Mouse (Mus musculus) olfactory bulb, adult 2 months (tissue): ENCODE measurements around the gene Timp2. TPM values are rescaled to one million over a fixed set of nuclear protein-coding genes. Genes with fewer than 3 reads are reported as not detected.

Experiments used
- H3K27ac ChIP-seq: fragments of 200-500 bp; 2 replicates; pipeline ENCODE4 v1.5.1; 2012; ENCODE audit warnings: low read depth, low read length; ENCODE audit not compliant: insufficient read depth
- H3K4me1 ChIP-seq: fragments of 200-500 bp; 2 replicates; pipeline ENCODE4 v1.6.1; 2012; ENCODE audit warnings: low read length; ENCODE audit not compliant: control insufficient read depth, insufficient read depth
- H3K4me3 ChIP-seq: fragments of 200-500 bp; 2 replicates; pipeline ENCODE4 v1.5.1; 2012; ENCODE audit warnings: mild to moderate bottlenecking, low read depth, low read length, moderate library complexity; ENCODE audit not compliant: insufficient read depth
- CTCF ChIP-seq: fragments of 200-500 bp; IDR thresholded peaks from 2 replicates; pipeline ENCODE4 v1.5.1; 2012; ENCODE audit warnings: low read depth, mild to moderate bottlenecking, low read length, moderate library complexity; ENCODE audit not compliant: insufficient read depth
- POLR2A ChIP-seq: fragments of 200-500 bp; IDR thresholded peaks from 2 replicates; pipeline ENCODE4 v1.6.1; 2012; ENCODE audit warnings: mild to moderate bottlenecking, low read depth, low read length, moderate library complexity; ENCODE audit not compliant: insufficient read depth
- WGBS: fragments of 180-500 bp; shearing (Covaris S2); methylation state at CpG from one replicate; pipeline ENCODE4 v1.1.7; 2018; 5-methylcytosine and 5-hydroxymethylcytosine counted together
- polyA plus RNA-seq: library from polyadenylated mRNA; stranded (reverse); fragments of >200 nt; gene quantifications from 2 replicates; pipeline ENCODE4 v1.2.4, GENCODE M21; 2012; ENCODE audit warnings: low replicate concordance; ENCODE audit not compliant: missing spikeins, insufficient read depth, insufficient read length

The Timp2 gene
- polyA plus RNA-seq, 1 experiment, result 441 TPM

- no peak overlapping the region for H3K4me3 ChIP-seq
- no peak overlapping the region for H3K27ac ChIP-seq
- whole genome bisulfite sequencing, result 70% methylated on average over 7 of the region's 7 CpGs
- peaks cover 31% of the 10 kb centered on the region for H3K4me1 ChIP-seq
- TF ChIP-seq POLR2A, result no peak
- TF ChIP-seq CTCF, result no peak
Measured at GRCm38 (mm10) chr11:118276328-118276727, 79.2 kb downstream of the Timp2 start.

DNA sequence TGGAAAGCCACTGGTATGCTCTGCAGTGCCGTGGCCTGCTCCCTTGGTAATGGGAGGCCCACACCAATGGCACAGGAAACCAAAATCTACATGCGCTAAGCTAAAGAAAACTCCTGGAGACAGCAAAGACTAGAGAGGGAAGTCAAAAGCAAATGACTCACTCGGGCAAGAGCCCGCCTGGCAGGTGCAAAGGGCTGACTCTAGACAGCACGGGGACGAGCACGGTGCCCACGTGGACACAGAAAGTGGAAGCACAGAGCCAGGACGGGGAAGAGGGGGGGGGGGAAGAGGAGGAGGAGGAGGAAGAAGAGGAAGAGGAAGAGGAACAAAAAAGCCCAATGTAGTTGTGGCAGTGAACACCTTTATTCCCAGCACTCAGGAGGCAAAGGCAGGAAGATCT, 80.4 kb downstream of the Timp2 start:
- TF ChIP-seq POLR2A, result no peak
- Histone ChIP-seq H3K4me3 (no peak overlapping the region), H3K4me1 (peaks cover 31% of the 10 kb centered on the region), H3K27ac (no peak overlapping the region)
- 75% methylated on average over 9 of the region's 9 CpGs for WGBS

DNA sequence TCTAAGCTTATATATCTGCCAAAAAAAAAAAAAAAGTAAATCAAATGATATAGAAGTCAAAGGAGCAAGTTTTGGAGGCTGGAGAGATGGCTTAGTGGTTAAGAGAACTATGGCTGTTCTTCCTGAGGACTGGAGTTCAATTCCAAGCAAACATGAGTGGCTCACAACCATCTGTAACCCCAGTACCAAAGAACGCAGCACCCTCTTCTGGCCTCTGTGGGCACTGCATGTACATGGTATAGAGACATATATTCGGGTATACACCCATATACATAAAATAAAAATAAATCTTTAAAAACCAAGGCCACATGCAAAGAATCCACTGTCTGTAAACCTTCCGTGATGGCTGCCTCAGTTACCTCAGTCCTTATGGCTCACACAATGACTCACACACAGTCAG, 85.7 kb downstream of the Timp2 start:
- WGBS, result 92% methylated on average over 3 of the region's 3 CpGs
- TF ChIP-seq CTCF (no peak), POLR2A (no peak)

DNA sequence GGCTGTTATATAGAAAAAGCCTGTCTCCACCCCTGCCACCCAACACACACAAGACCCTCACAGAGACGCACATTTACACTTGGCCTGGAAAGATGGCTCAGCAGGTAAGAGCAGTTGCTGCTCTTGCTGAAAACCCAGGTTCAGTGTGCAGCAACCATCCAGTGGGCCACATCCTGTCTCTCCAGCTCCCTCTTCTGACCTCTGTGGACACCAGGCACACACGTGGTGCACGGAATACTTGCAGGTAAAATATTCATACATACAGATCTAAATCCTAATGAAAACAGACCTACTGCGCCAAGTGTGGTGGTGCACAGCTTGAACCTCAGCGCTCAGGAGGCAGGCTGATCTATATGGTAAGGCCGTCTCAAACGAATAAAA, 88.9 kb downstream of the Timp2 start:
- WGBS, result 89% methylated on average over 7 of the region's 7 CpGs
- Histone ChIP-seq H3K4me3 (no peak overlapping the region), H3K4me1 (peaks cover 27% of the 10 kb centered on the region), H3K27ac (no peak overlapping the region)
- TF ChIP-seq CTCF, result no peak
- TF ChIP-seq POLR2A, result no peak

More for the DNA sequence above, 85.7 kb downstream of the Timp2 start:
- H3K4me3 ChIP-seq, result no peak overlapping the region
- H3K4me1 ChIP-seq, result peaks cover 7% of the 10 kb centered on the region
- no peak overlapping the region for H3K27ac ChIP-seq

GRCm38 (mm10) chr11:118266044-118266665, 89.4 kb downstream of the Timp2 start:
- 83% methylated on average over 10 of the region's 10 CpGs for WGBS
- TF ChIP-seq POLR2A (no peak), CTCF (no peak)
- Histone ChIP-seq H3K4me1 (peaks cover 29% of the 10 kb centered on the region), H3K4me3 (no peak overlapping the region), H3K27ac (no peak overlapping the region)

DNA sequence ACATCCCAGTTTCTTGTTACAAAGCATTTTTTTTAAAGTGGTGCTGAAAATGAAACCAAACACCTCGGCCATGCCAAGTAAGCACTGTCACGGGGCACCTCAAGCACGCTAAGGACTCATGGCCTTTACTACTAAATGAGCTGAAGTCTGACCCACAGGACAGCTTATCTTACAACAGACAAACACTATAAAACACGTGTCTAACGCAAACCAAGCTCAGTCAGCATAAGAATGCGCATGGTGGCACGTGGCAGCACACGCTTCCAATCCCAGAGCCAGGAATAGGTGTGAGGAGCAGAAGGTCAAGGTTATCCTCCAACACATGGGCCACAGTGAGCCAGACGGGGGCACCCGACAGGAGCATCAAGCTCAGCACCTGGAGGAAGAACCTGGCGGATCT, 89.9 kb downstream of the Timp2 start:
- Histone ChIP-seq H3K4me3 (no peak overlapping the region), H3K27ac (no peak overlapping the region), H3K4me1 (peaks cover 33% of the 10 kb centered on the region)
- 87% methylated on average over 11 of the region's 11 CpGs for WGBS
- TF ChIP-seq POLR2A (no peak), CTCF (no peak)

DNA sequence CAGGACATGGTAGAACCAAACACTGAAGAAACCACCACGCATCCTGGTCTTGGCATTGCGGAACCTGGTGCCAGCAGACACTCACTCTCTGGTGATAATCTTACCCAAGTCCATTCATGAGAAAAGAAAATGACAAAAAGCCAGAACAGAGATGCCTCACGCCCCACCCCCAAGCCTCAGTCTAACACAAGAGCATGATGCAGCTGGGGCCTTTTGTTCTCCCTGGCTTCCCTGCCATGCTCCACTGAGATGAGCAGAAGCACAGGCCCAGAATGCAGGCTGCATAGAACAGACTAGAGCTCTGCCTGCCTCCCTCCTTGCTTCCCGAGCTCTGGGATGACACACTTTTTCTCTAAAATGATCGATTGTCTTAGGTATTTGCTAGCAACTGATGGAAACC, 92.4 kb downstream of the Timp2 start:
- Histone ChIP-seq H3K27ac (peak overlapping the region; percentile 51), H3K4me3 (no peak overlapping the region), H3K4me1 (peaks cover 35% of the 10 kb centered on the region)
- 59% methylated on average over 5 of the region's 5 CpGs for WGBS
- no peak for TF ChIP-seq CTCF
- no peak for TF ChIP-seq POLR2A

DNA sequence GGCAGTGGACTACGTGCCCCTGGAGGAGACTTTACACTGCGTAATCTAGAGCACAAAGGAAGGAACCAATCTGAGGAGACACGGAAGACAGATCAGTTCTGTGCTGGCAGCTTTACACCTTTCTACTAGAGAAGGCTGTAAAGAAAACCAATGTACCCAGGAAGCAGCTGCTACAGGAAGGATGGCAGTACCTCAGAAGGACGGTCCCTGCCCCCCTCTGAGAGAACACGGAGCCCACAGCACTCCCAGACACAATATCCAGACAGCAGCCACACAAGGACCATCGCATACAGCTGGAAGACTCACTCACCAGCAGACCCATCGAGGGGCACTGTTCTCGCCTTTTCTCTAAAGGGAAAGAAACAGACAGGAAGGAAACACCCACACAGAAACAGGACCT, 95.5 kb downstream of the Timp2 start:
- peaks cover 33% of the 10 kb centered on the region for H3K4me1 ChIP-seq
- 68% methylated on average over 8 of the region's 8 CpGs for WGBS
- no peak overlapping the region for H3K27ac ChIP-seq
- H3K4me3 ChIP-seq, result no peak overlapping the region
- TF ChIP-seq CTCF, result no peak
- TF ChIP-seq POLR2A, result no peak

DNA sequence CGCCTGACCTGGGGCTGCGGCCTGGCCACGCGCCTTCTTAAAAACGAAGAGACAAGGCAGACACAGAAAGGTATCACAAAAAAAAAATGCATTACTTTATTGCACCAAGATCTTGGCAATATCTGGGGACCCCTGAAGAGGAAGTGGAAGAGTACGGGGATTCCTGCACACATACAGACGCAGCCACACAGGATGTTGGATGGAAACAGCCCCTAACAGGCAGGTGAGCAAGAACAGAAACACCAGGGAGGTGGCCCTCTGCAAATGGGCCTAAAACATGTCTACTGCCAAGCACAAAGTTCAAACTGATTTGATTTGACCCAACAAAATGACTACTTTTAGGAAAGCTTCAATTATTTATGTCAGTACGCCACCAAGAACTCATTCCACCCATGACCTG, 96.0 kb downstream of the Timp2 start:
- peaks cover 32% of the 10 kb centered on the region for H3K4me1 ChIP-seq
- WGBS, result 95% methylated on average over 8 of the region's 8 CpGs
- H3K27ac ChIP-seq, result no peak overlapping the region
- no peak overlapping the region for H3K4me3 ChIP-seq
- TF ChIP-seq CTCF (no peak), POLR2A (no peak)

DNA sequence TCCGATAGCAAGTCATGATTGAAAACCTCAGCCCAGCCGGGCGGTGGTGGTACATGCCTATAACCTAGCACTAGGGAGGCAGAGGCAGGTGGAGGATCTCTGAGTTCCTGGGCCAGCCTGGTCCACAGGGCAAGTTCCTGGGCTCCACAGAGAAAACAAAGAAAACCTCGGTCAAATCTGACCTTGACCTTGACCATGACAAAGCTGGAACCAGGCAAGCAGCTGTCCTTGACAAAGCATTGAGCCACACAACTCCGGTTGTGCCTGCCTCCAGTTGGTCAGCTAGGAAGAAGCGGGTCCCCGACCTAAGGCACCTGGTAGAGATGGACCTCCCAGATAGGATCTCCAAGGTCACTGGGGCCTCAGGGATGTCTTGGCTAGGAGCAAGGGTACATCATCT, 99.2 kb downstream of the Timp2 start:
- Histone ChIP-seq H3K27ac (no peak overlapping the region), H3K4me1 (peaks cover 27% of the 10 kb centered on the region), H3K4me3 (no peak overlapping the region)
- TF ChIP-seq CTCF (no peak), POLR2A (no peak)
- WGBS, result 94% methylated on average over 7 of the region's 7 CpGs
